Mouse (Mus musculus): ENCODE measurements around the gene Hephl1. TPM values are rescaled to one million over a fixed set of nuclear protein-coding genes. Genes with fewer than 3 reads are reported as not detected.

Hephl1 gene
- polyA plus RNA-seq, 1 experiment from 2014 or later: not detected

- Histone ChIP-seq H3K9me3 (ENCODE audit: low read depth, low read length) (no peaks in the 10 kb centered on the region), H3K4me1 (ENCODE audit: insufficient read depth) (0 out of 2 replicates have a peak, but pooled peaks cover 7% of the 10 kb centered on the region), H3K4me2 (no peak overlapping the region), H3K9ac (no peak overlapping the region), H3K36me3 (ENCODE audit: insufficient read depth) (0 out of 2 replicates have a peak, but pooled peaks cover 4% of the 10 kb centered on the region), H3K27me3 (ENCODE audit: insufficient read depth, low read length) (no peaks in the 10 kb centered on the region), H3K4me3 (ENCODE audit: low read depth, low read length) (no peak overlapping the region), H3K27ac (ENCODE audit: low read depth) (peak overlapping the region; percentile 54; the same call in 1 of the 2 replicates)
- 32% methylated on average over 8 of the region's 8 CpGs for WGBS
- peak; percentile 91 for ATAC-seq (ENCODE audit: insufficient read depth)
- TF ChIP-seq CTCF (IDR thresholded peaks at IDR 0.05; ENCODE audit: low read depth): no peak
- peak; percentile 92 for DNase-seq
Measured at GRCm38 (mm10) chr9:15030771-15031170, 81.1 kb downstream of the Hephl1 start.

- Histone ChIP-seq H3K4me2 (no peak overlapping the region), H3K9ac (no peak overlapping the region), H3K4me1 (ENCODE audit: insufficient read depth) (0 out of 2 replicates have a peak, but pooled peaks cover 7% of the 10 kb centered on the region), H3K27me3 (ENCODE audit: insufficient read depth, low read length) (no peaks in the 10 kb centered on the region), H3K4me3 (ENCODE audit: low read depth, low read length) (no peak overlapping the region), H3K36me3 (ENCODE audit: insufficient read depth) (0 out of 2 replicates have a peak, but pooled peaks cover 4% of the 10 kb centered on the region), H3K9me3 (ENCODE audit: low read depth, low read length) (no peaks in the 10 kb centered on the region), H3K27ac (ENCODE audit: low read depth) (no peak overlapping the region)
- peak; percentile 77 for TF ChIP-seq CTCF (IDR thresholded peaks at IDR 0.05; ENCODE audit: low read depth)
- ATAC-seq (ENCODE audit: insufficient read depth) (no peak), DNase-seq (peak; percentile 73)
- 59% methylated on average over 5 of the region's 5 CpGs for WGBS
Measured at GRCm38 (mm10) chr9:15029025-15029727, 82.7 kb downstream of the Hephl1 start.

- 0 out of 2 replicates have a peak, but pooled peaks cover 3% of the 10 kb centered on the region for H3K36me3 ChIP-seq (ENCODE audit: insufficient read depth)
- H3K9me3 ChIP-seq (ENCODE audit: low read depth, low read length): no peaks in the 10 kb centered on the region
- DNase-seq: no peak
- H3K9ac ChIP-seq: no peak overlapping the region
- no peak overlapping the region for H3K4me2 ChIP-seq
- no peak overlapping the region for H3K4me3 ChIP-seq (ENCODE audit: low read depth, low read length)
- 0 out of 2 replicates have a peak, but pooled peaks cover 7% of the 10 kb centered on the region for H3K4me1 ChIP-seq (ENCODE audit: insufficient read depth)
- no peak overlapping the region for H3K27ac ChIP-seq (ENCODE audit: low read depth)
- 63% methylated on average over 3 of the region's 3 CpGs for WGBS
- TF ChIP-seq CTCF (IDR thresholded peaks at IDR 0.05; ENCODE audit: low read depth): peak; percentile 40
- no peak for ATAC-seq (ENCODE audit: insufficient read depth)
- H3K27me3 ChIP-seq (ENCODE audit: insufficient read depth, low read length): no peaks in the 10 kb centered on the region
Measured at GRCm38 (mm10) chr9:15027725-15028124, 84.2 kb downstream of the Hephl1 start.

GRCm38 (mm10) chr9:15023049-15023448 is 88.9 kb downstream of the Hephl1 start:
- no peak overlapping the region for H3K4me2 ChIP-seq
- H3K27me3 ChIP-seq (ENCODE audit: insufficient read depth, low read length): no peaks in the 10 kb centered on the region
- H3K4me1 ChIP-seq (ENCODE audit: insufficient read depth): no peaks in the 10 kb centered on the region
- ATAC-seq (ENCODE audit: insufficient read depth) (no peak), DNase-seq (no peak)
- WGBS: 88% methylated on average over 1 of the region's 1 CpGs
- no peak overlapping the region for H3K9ac ChIP-seq
- no peak overlapping the region for H3K27ac ChIP-seq (ENCODE audit: low read depth)
- H3K36me3 ChIP-seq (ENCODE audit: insufficient read depth): peaks cover 9% of the 10 kb centered on the region; the same call in 1 of the 2 replicates
- H3K9me3 ChIP-seq (ENCODE audit: low read depth, low read length): no peaks in the 10 kb centered on the region
- no peak overlapping the region for H3K4me3 ChIP-seq (ENCODE audit: low read depth, low read length)
- TF ChIP-seq CTCF (IDR thresholded peaks at IDR 0.05; ENCODE audit: low read depth): no peak

- no peaks in the 10 kb centered on the region for H3K9me3 ChIP-seq (ENCODE audit: low read depth, low read length)
Measured at GRCm38 (mm10) chr9:15021156-15021555, 90.8 kb downstream of the Hephl1 start.

GRCm38 (mm10) chr9:15020561-15021080 is 91.3 kb downstream of the Hephl1 start:
- H3K9ac ChIP-seq: no peak overlapping the region

More at GRCm38 (mm10) chr9:15021156-15021555, 90.8 kb downstream of the Hephl1 start:
- H3K9ac ChIP-seq: no peak overlapping the region
- H3K4me2 ChIP-seq: no peak overlapping the region
- ATAC-seq (ENCODE audit: insufficient read depth) (no peak), DNase-seq (no peak)
- no peak overlapping the region for H3K27ac ChIP-seq (ENCODE audit: low read depth)
- H3K27me3 ChIP-seq (ENCODE audit: insufficient read depth, low read length): no peaks in the 10 kb centered on the region
- TF ChIP-seq CTCF (IDR thresholded peaks at IDR 0.05; ENCODE audit: low read depth): no peak
- H3K36me3 ChIP-seq (ENCODE audit: insufficient read depth): peaks cover 9% of the 10 kb centered on the region; the same call in 1 of the 2 replicates
- H3K4me3 ChIP-seq (ENCODE audit: low read depth, low read length): no peak overlapping the region
- no peaks in the 10 kb centered on the region for H3K4me1 ChIP-seq (ENCODE audit: insufficient read depth)
- 81% methylated on average over 9 of the region's 9 CpGs for WGBS

GRCm38 (mm10) chr9:15018756-15019131 is 93.2 kb downstream of the Hephl1 start:
- DNase-seq (no peak), ATAC-seq (ENCODE audit: insufficient read depth) (no peak)
- Histone ChIP-seq H3K4me1 (ENCODE audit: insufficient read depth) (no peaks in the 10 kb centered on the region), H3K27ac (ENCODE audit: low read depth) (no peak overlapping the region), H3K36me3 (ENCODE audit: insufficient read depth) (peaks cover 9% of the 10 kb centered on the region; the same call in 1 of the 2 replicates), H3K9ac (no peak overlapping the region), H3K4me2 (no peak overlapping the region), H3K27me3 (ENCODE audit: insufficient read depth, low read length) (no peaks in the 10 kb centered on the region), H3K4me3 (ENCODE audit: low read depth, low read length) (no peak overlapping the region), H3K9me3 (ENCODE audit: low read depth, low read length) (no peaks in the 10 kb centered on the region)
- TF ChIP-seq CTCF (IDR thresholded peaks at IDR 0.05; ENCODE audit: low read depth): no peak
- WGBS: 74% methylated on average over 5 of the region's 5 CpGs

More at GRCm38 (mm10) chr9:15020561-15021080, 91.3 kb downstream of the Hephl1 start:
- no peaks in the 10 kb centered on the region for H3K9me3 ChIP-seq (ENCODE audit: low read depth, low read length)
- no peak overlapping the region for H3K4me2 ChIP-seq
- peaks cover 9% of the 10 kb centered on the region; the same call in 1 of the 2 replicates for H3K36me3 ChIP-seq (ENCODE audit: insufficient read depth)
- WGBS: 92% methylated on average over 5 of the region's 5 CpGs
- DNase-seq (no peak), ATAC-seq (ENCODE audit: insufficient read depth) (no peak)
- no peak overlapping the region for H3K4me3 ChIP-seq (ENCODE audit: low read depth, low read length)
- TF ChIP-seq CTCF (IDR thresholded peaks at IDR 0.05; ENCODE audit: low read depth): no peak
- H3K4me1 ChIP-seq (ENCODE audit: insufficient read depth): no peaks in the 10 kb centered on the region
- H3K27me3 ChIP-seq (ENCODE audit: insufficient read depth, low read length): no peaks in the 10 kb centered on the region
- no peak overlapping the region for H3K27ac ChIP-seq (ENCODE audit: low read depth)

All from lung, embryonic 14.5 days (tissue).